Mouse (Mus musculus): ENCODE measurements at regions not wholly inside any gene's neighbourhood (a gene's known extent, or its start where the extent isn't known, plus 50 kb on each side); places are given as distances from the start of the nearest gene placed in this dataset.

DNA sequence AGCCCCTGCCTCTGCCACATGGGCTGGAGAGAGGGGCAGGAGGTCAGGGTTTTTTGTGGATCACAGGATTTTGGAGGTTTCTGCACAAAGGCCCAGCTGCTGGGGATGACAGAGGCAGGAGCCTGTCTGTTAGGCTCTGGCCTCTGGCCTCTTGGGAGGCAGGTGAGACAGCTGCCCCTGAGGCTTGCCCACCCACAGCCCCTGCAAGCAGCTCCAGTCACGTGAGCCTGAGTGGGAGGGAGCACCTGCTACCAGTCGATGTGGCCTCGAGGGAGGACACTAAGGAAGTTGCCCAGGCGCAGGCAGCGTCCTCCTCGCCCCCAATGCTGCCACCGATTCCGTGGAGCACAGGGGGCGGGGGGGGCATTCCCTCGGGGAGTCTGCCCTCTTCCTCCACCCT is 80.3 kb downstream of the Gadd45g start:
- DNase-seq (ENCODE audit: low read depth, low spot score) = no peak
- WGBS = 62% methylated on average over 10 of the region's 10 CpGs

- WGBS = 72% methylated on average over 2 of the region's 2 CpGs
- no peak for DNase-seq (ENCODE audit: low read depth, low spot score)
These were observed 83.3 kb downstream of the Gadd45g start for GRCm38 (mm10) chr13:51929730-51930129.

DNA sequence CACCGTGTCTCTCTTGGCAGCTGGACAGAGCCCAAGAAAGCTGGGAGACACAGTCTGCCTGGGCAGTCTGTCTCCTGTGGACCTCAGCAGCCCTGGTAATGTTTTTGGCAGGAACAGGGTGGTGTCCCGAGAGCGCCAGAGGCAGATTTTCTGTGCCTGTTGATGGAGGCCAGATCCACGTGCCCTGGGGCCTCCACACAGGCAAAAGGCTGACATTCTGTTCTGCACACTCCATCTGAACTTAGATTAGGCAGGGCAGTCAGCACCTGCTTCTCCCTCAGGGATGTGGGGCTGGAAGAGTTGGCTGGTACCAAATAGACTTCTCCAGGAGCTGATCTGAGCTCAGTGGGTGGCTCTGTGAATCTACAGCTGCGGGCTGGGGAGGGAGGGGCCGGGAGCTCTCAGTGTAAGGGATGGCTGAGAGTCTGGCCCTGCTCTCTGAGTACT is 83.8 kb downstream of the Gadd45g start:
- WGBS = 63% methylated on average over 6 of the region's 6 CpGs
- DNase-seq (ENCODE audit: low read depth, low spot score) = no peak

GRCm38 (mm10) chr13:51930931-51931330 is 84.5 kb downstream of the Gadd45g start:
- no peak for DNase-seq (ENCODE audit: low read depth, low spot score)
- 82% methylated on average over 3 of the region's 3 CpGs for WGBS

DNA sequence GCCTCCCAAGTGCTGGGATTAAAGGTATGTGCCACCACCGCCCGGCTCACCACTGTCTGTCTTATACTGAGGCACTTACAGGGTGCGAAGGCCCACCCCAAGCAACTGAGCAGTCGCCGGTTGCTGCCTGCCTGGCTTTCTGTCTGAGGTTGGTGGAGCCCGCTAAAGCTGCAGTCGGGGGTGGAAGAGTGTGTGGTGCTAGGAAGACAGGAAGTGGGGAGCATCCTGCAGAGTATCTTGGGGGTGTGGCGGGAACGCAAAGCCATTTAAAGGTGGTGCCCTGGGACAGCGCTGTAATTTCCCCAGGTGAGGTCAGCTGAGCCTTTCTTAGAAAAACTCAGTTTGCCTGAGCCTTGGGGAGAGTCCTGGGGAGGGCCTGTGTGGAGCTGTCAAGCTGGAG is 89.3 kb downstream of the Gadd45g start:
- DNase-seq (ENCODE audit: low read depth, low spot score) = no peak
- 90% methylated on average over 10 of the region's 10 CpGs for WGBS

DNA sequence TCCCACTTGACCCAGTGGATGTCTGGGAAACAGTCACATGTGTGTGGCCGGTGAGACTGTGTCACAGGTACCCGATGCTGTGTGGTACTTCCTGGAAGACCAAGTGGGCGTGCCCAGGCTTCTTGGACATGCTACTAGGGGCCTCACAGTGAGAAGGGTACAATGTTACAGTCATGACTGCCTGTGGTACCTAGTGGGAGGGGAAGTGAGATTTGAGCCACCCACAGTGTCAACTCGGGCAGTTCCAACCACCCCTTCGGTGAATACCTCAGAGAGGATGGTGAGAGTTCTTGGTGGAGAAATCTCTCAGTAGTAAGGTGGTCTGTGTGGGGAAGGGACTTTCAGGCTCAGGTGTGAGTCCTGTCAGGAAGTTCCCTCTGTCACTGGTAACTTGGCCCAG is 90.0 kb downstream of the Gadd45g start:
- DNase-seq (ENCODE audit: low read depth, low spot score) = no peak
- 83% methylated on average over 5 of the region's 5 CpGs for WGBS

DNA sequence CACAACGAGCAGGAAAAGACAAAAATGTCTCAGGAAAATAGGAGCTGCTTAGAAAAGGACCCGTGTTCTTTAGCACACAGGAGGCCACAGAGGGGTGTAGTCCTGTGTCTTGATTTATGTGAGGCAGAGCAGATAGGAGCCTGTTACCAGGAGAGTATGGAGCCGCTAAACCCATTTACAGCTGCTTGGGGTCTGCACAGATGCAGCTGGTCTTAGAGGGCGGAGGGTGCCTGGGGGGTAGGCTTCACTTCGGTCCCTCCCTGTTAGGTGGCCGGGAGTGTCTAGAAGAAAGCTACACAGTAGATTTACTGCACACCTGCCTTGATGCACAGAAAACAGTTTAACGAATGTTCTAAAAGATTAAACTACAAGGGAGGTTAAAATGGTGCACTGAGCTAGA is 91.4 kb downstream of the Gadd45g start:
- DNase-seq (ENCODE audit: low read depth, low spot score) = no peak

GRCm38 (mm10) chr13:51939262-51939661 is 92.8 kb downstream of the Gadd45g start:
- 95% methylated on average over 4 of the region's 4 CpGs for WGBS

More for the DNA sequence above, 91.4 kb downstream of the Gadd45g start:
- WGBS = 39% methylated on average over 7 of the region's 7 CpGs

DNA sequence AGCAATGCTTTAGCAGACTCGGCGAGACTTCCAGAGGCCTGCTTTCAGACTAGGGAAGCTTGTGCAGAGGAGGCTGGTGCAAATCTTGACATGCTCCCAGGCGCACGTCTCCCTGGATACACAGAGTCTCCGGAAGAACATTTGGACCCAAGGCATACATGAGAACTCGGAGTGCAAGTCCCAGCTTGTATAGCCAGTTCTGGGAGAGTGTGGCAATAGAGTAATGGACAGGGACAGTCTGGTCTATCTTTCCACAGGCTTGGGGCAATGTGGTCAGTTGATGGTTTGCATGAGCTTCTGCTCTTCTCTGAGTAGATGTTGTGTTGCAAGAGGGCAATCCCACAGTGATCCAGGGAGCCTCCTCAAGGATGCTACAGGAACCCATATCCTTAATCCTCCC is 93.2 kb downstream of the Gadd45g start:
- 95% methylated on average over 6 of the region's 6 CpGs for WGBS
- no peak for DNase-seq (ENCODE audit: low read depth, low spot score)

More at GRCm38 (mm10) chr13:51939262-51939661, 92.8 kb downstream of the Gadd45g start:
- no peak for DNase-seq (ENCODE audit: low read depth, low spot score)

- peak; percentile 52 for DNase-seq (ENCODE audit: low read depth, low spot score)
- 37% methylated on average over 3 of the region's 3 CpGs for WGBS
These were observed 99.7 kb downstream of the Gadd45g start for GRCm38 (mm10) chr13:51946171-51946570.

DNA sequence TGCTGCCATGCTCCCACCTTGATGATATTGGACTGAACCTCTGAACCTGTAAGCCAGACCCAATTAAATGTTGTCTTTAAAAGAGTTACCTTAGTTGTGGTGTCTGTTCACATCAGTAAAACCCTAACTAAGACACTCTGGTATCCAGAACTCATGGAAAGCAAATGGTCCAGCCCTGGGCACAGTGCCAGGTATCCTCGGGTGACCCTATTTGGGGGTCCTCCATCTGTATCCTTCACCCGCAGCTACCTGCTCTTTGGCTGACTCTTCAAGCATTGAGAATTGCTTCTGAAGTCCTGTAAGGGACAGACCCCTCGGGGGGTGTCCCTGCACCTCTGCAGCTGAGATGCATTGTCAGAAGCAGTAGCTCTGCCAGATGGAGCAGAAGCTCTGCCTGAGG is 102.4 kb downstream of the Gadd45g start:
- DNase-seq (ENCODE audit: low read depth, low spot score) = no peak
- WGBS = 88% methylated on average over 3 of the region's 3 CpGs

DNA sequence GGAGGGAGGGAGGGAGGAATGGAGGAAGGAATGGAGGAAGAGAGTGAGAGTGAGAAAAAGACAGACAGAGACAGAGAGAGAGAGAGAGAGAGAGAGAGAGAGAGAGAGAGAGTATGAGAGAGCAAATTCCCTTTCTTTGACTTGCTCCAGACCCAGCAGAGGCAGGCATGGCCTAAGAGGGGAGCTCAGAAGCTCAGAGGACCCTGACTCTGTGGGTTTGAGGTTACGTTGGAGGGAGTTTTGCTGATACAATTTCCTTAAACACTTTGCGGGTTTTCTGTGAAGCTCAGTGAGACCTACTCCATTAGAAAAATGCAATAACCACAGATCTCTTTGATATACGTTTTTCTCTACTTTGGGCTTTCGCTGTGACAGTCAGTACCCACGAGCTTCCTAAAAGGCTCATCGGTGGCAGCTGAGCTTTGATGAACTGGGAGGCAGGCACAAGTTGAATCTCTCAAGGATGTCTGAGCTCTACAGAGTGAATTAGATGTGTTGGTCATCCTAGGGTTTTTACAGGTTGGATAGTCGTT is 105.1 kb downstream of the Gadd45g start:
- 88% methylated on average over 7 of the region's 7 CpGs for WGBS
- DNase-seq (ENCODE audit: low read depth, low spot score) = no peak

- no peak for DNase-seq (ENCODE audit: low read depth, low spot score)
- WGBS = 65% methylated on average over 4 of the region's 4 CpGs
These were observed 106.6 kb downstream of the Gadd45g start for GRCm38 (mm10) chr13:51953084-51953483.

GRCm38 (mm10) chr13:51953569-51953968 is 107.1 kb downstream of the Gadd45g start:
- no peak for DNase-seq (ENCODE audit: low read depth, low spot score)
- 72% methylated on average over 8 of the region's 8 CpGs for WGBS

- 91% methylated on average over 8 of the region's 8 CpGs for WGBS
- DNase-seq (ENCODE audit: low read depth, low spot score) = no peak
These were observed 110.6 kb downstream of the Gadd45g start for GRCm38 (mm10) chr13:51957101-51957500.

GRCm38 (mm10) chr13:51959591-51959990 is 113.1 kb downstream of the Gadd45g start:
- WGBS = 84% methylated on average over 8 of the region's 8 CpGs
- DNase-seq (ENCODE audit: low read depth, low spot score) = no peak

- 87% methylated on average over 4 of the region's 4 CpGs for WGBS
- no peak for DNase-seq (ENCODE audit: low read depth, low spot score)
These were observed 113.8 kb downstream of the Gadd45g start for GRCm38 (mm10) chr13:51960262-51960661.

DNA sequence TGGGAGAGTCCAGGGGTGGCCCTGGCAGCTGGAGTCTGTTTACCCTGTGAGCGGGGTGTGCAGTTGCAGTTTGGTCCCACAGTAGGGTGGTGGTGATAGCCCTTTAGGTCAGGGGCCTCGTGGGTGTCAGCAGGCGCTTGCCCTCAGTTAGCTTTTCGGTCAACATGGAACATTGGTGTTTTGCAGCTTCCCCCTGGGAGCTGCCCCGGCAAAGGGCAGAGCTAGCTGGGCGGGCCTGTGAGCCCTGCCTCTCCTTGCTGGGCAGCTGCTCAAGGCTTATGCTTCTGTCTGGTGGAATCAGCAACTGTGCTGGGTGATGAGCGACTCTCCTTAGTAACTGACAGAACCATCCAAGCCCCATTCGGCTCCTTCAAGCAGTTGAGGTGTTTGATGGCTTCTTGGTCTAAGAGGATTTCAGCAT is 115.7 kb downstream of the Gadd45g start:
- 54% methylated on average over 8 of the region's 8 CpGs for whole genome bisulfite sequencing
- no peak for DNase-seq (ENCODE audit: low read depth, low spot score)

- no peak for DNase-seq (ENCODE audit: low read depth, low spot score)
- WGBS = 75% methylated on average over 5 of the region's 5 CpGs
These were observed 116.2 kb downstream of the Gadd45g start for GRCm38 (mm10) chr13:51962676-51963075.

- DNase-seq (ENCODE audit: low read depth, low spot score) = no peak
- 43% methylated on average over 6 of the region's 6 CpGs for WGBS
These were observed 117.5 kb downstream of the Gadd45g start for GRCm38 (mm10) chr13:51963966-51964365.

GRCm38 (mm10) chr13:51964416-51964815 is 117.9 kb downstream of the Gadd45g start:
- WGBS = 12% methylated on average over 6 of the region's 6 CpGs
- DNase-seq (ENCODE audit: low read depth, low spot score) = no peak

DNA sequence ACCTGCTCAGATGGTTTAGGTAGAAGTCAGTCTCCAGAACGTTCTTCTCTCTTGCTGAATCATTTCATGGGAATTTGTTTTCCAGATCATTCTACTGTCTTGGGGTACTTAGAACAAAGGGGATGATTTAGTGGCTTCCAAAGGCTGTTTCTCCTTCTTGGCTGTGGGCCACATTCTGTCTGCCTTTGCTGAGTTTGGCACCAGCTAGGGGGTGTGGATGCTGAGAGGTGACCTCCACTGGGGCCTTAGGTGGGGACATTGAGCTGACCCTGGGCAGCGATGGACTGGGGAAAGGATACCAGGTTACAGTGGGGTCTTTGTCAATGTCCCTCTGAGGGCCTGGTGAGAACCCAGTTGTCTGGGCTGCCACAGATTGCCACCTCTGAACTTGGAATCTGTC is 118.4 kb downstream of the Gadd45g start:
- WGBS = 27% methylated on average over 2 of the region's 2 CpGs
- DNase-seq (ENCODE audit: low read depth, low spot score) = no peak
